ENCODE assay signal across 8 mouse cellular contexts in the genomic region with DNA sequence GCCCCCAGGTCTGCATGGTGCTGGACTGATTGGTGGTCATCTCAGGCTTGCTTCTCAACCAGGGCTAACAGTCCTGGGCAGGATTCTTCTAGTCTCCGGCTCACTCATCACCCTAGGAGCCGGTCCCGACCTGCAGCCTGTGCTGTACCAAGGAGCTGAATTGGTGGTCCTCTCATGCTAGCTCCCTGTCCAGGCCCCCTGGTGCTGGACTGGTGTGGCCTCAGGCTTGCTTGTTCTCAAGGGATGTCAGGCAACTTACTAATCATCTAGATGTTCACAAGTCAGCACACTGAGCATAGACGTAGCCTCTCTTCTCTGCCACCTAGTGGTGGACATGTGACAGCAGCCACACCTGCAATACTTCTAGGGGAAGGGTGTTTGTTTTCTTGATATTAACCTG. TPM values are rescaled to one million over a fixed set of nuclear protein-coding genes. Genes with fewer than 3 reads are reported as not detected.
DNase-seq lines count a peak whose midpoint lies in the region; ATAC-seq and TF ChIP-seq lines count a peak whose summit lies in the region.

No protein-coding gene starts in this region.

- H3K27me3 ChIP-seq in heart, postnatal 0 days (ENCODE audit: control insufficient read depth, insufficient read depth, low read length), result no peaks in the 10 kb centered on the region
- peaks cover 20% of the 10 kb centered on the region; the same call in 1 of the 2 replicates for H3K27me3 ChIP-seq in heart, embryonic 10.5 days (ENCODE audit: insufficient read depth, poor library complexity, severe bottlenecking)
- H3K27me3 ChIP-seq in hindbrain, embryonic 14.5 days (ENCODE audit: control insufficient read depth, insufficient read depth, low read length), result peaks cover 8% of the 10 kb centered on the region; the same call in 1 of the 2 replicates
- H3K27me3 ChIP-seq in liver, embryonic 14.5 days (ENCODE audit: control insufficient read depth, insufficient read depth, low read length), result no peaks in the 10 kb centered on the region
- no peaks in the 10 kb centered on the region for H3K27me3 ChIP-seq in neural tube, embryonic 14.5 days (ENCODE audit: control insufficient read depth, insufficient read depth, low read length)

- H3K9ac ChIP-seq in heart, postnatal 0 days (replicated peaks; ENCODE audit: low read depth, low read length), result no peak overlapping the region
- no peak overlapping the region for H3K9ac ChIP-seq in hindbrain, embryonic 14.5 days
- no peak overlapping the region for H3K9ac ChIP-seq in liver, embryonic 14.5 days (replicated peaks)
- no peak overlapping the region for H3K9ac ChIP-seq in neural tube, embryonic 14.5 days (replicated peaks; ENCODE audit: low read depth, low read length)

- H3K9me3 ChIP-seq in heart, postnatal 0 days (replicated peaks; ENCODE audit: control insufficient read depth, low read length), result no peaks in the 10 kb centered on the region
- H3K9me3 ChIP-seq in heart, embryonic 10.5 days, result no peaks in the 10 kb centered on the region
- H3K9me3 ChIP-seq in hindbrain, embryonic 14.5 days (ENCODE audit: control insufficient read depth, low read length), result no peaks in the 10 kb centered on the region
- no peaks in the 10 kb centered on the region for H3K9me3 ChIP-seq in liver, embryonic 14.5 days (ENCODE audit: control insufficient read depth, low read length)
- H3K9me3 ChIP-seq in neural tube, embryonic 14.5 days (ENCODE audit: control insufficient read depth, low read length), result no peaks in the 10 kb centered on the region

- no peak overlapping the region for H3K4me2 ChIP-seq in heart, postnatal 0 days (ENCODE audit: low read depth, low read length)
- H3K4me2 ChIP-seq in hindbrain, embryonic 14.5 days (replicated peaks), result no peak overlapping the region
- H3K4me2 ChIP-seq in liver, embryonic 14.5 days (ENCODE audit: low read depth), result no peak overlapping the region
- no peak overlapping the region for H3K4me2 ChIP-seq in neural tube, embryonic 14.5 days (ENCODE audit: low read depth, low read length)

- no peak for DNase-seq in heart, postnatal 0 days (ENCODE audit: low spot score)
- no peak for DNase-seq in heart, embryonic 10.5 days (ENCODE audit: low spot score)
- peak; percentile 76 for DNase-seq in ES-CJ7 (ENCODE audit: low read depth, low spot score)
- DNase-seq in embryo, embryonic 10.5 days (ENCODE audit: low spot score), result peak; percentile 71
- peak; percentile 55 for DNase-seq in hindbrain, embryonic 14.5 days (ENCODE audit: low spot score)
- DNase-seq in liver, embryonic 14.5 days (ENCODE audit: low read depth in 3 of 3, low spot score in 3 of 3), result no peak
- DNase-seq in urinary bladder, postnatal 4 days (ENCODE audit: low spot score in 2 of 2), result no peak

- no peaks in the 10 kb centered on the region for H3K36me3 ChIP-seq in heart, postnatal 0 days (replicated peaks; ENCODE audit: control insufficient read depth, insufficient read depth, low read length)
- H3K36me3 ChIP-seq in heart, embryonic 10.5 days, result no peaks in the 10 kb centered on the region
- no peaks in the 10 kb centered on the region for H3K36me3 ChIP-seq in hindbrain, embryonic 14.5 days (replicated peaks; ENCODE audit: control insufficient read depth, insufficient read depth)
- no peaks in the 10 kb centered on the region for H3K36me3 ChIP-seq in liver, embryonic 14.5 days (replicated peaks; ENCODE audit: control insufficient read depth, insufficient read depth, low read depth)
- H3K36me3 ChIP-seq in neural tube, embryonic 14.5 days (ENCODE audit: control insufficient read depth, insufficient read depth, low read length), result no peaks in the 10 kb centered on the region

- no peaks in the 10 kb centered on the region for H3K4me1 ChIP-seq in heart, postnatal 0 days (ENCODE audit: control insufficient read depth, insufficient read depth)
- no peaks in the 10 kb centered on the region for H3K4me1 ChIP-seq in heart, embryonic 10.5 days
- H3K4me1 ChIP-seq in hindbrain, embryonic 14.5 days (replicated peaks; ENCODE audit: control insufficient read depth, insufficient read depth, low read length), result no peaks in the 10 kb centered on the region
- H3K4me1 ChIP-seq in liver, embryonic 14.5 days (replicated peaks; ENCODE audit: control insufficient read depth in 2 of 2, insufficient read depth in 2 of 2, low read length in 1 of 2), result no peaks in the 10 kb centered on the region; a peak in 1 of 4 replicates
- H3K4me1 ChIP-seq in neural tube, embryonic 14.5 days (ENCODE audit: control insufficient read depth, insufficient read depth, low read length), result no peaks in the 10 kb centered on the region

- no peak overlapping the region for H3K4me3 ChIP-seq in heart, postnatal 0 days (ENCODE audit: low read depth, low read length)
- H3K4me3 ChIP-seq in heart, embryonic 10.5 days, result no peak overlapping the region
- H3K4me3 ChIP-seq in hindbrain, embryonic 14.5 days (replicated peaks; ENCODE audit: low read length), result no peak overlapping the region
- H3K4me3 ChIP-seq in liver, embryonic 14.5 days (ENCODE audit: insufficient read depth in 1 of 2, low read depth in 2 of 2, low read length in 2 of 2), result no peak overlapping the region
- H3K4me3 ChIP-seq in neural tube, embryonic 14.5 days (ENCODE audit: low read depth, low read length), result no peak overlapping the region

- TF ChIP-seq CTCF in heart, postnatal 0 days (IDR thresholded peaks at IDR 0.05; ENCODE audit: low read depth), result peak; percentile 82
- peak; percentile 84 for TF ChIP-seq CTCF in liver, embryonic 14.5 days (IDR thresholded peaks at IDR 0.05; ENCODE audit: low read depth)

- 52% methylated on average over 4 of the region's 4 CpGs for WGBS in heart, postnatal 0 days
- WGBS in heart, embryonic 10.5 days, result 62% methylated on average over 4 of the region's 4 CpGs
- 55% methylated on average over 4 of the region's 4 CpGs for WGBS in hindbrain, embryonic 14.5 days
- 54% methylated on average over 4 of the region's 4 CpGs for WGBS in liver, embryonic 14.5 days (ENCODE audit: insufficient replicate concordance)
- 70% methylated on average over 4 of the region's 4 CpGs for WGBS in neural tube, embryonic 14.5 days

- no peak for ATAC-seq in heart, postnatal 0 days (ENCODE audit: insufficient read depth, low read depth)
- ATAC-seq in hindbrain, embryonic 14.5 days (ENCODE audit: low FRiP score), result peak; percentile 47
- ATAC-seq in liver, embryonic 14.5 days (ENCODE audit: insufficient read depth), result peak; percentile 29; the same call in 1 of the 2 replicates
- ATAC-seq in neural tube, embryonic 14.5 days (ENCODE audit: low read depth), result peak; percentile 63

- no peak for TF ChIP-seq EP300 in heart, postnatal 0 days (IDR thresholded peaks at IDR 0.05; ENCODE audit: low read depth)
- no peak for TF ChIP-seq EP300 in liver, embryonic 14.5 days (IDR thresholded peaks at IDR 0.05; ENCODE audit: low read depth)

- H3K27ac ChIP-seq in heart, postnatal 0 days (ENCODE audit: low read depth), result no peak overlapping the region
- no peak overlapping the region for H3K27ac ChIP-seq in heart, embryonic 10.5 days
- no peak overlapping the region for H3K27ac ChIP-seq in hindbrain, embryonic 14.5 days
- no peak overlapping the region for H3K27ac ChIP-seq in liver, embryonic 14.5 days
- H3K27ac ChIP-seq in neural tube, embryonic 14.5 days (ENCODE audit: low read depth, low read length), result no peak overlapping the region

RNA-seq across cellular contexts. Expression of gene Mfsd1, which starts 9.6 kb away (rescaled TPM):
- total RNA-seq in heart, postnatal 0 days (2014; rRNA removed; ENCODE audit: low replicate concordance), result 27.9 and 33.3 TPM in 2 replicates
- polyA plus RNA-seq in heart, postnatal 0 days (2015; fragmentation: Nextera tagmentation; extraction: Ambion mirVana), result 27.4 and 28.3 TPM in 2 replicates
- 47.8 TPM in 2 replicates for polyA plus RNA-seq in heart, embryonic 10.5 days (2016; fragmentation: Nextera tagmentation; extraction: Ambion mirVana)
- 35.4 and 37.3 TPM in 2 replicates for polyA plus RNA-seq in hindbrain, embryonic 14.5 days (2014; fragmentation: Nextera tagmentation; extraction: Ambion mirVana)
- 10.6 and 11.6 TPM in 2 replicates for polyA plus RNA-seq in liver, embryonic 14.5 days (2012; rRNA removed)
- polyA plus RNA-seq in liver, embryonic 14.5 days (2014; fragmentation: Nextera tagmentation; extraction: Ambion mirVana), result 25.9 and 29.4 TPM in 2 replicates
- polyA plus RNA-seq in neural tube, embryonic 14.5 days (2014; fragmentation: Nextera tagmentation; extraction: Ambion mirVana), result 30.6 and 40.1 TPM in 2 replicates

RNA-seq across cellular contexts. Expression of gene Rarres1, which starts 57.6 kb away (rescaled TPM):
- total RNA-seq in heart, postnatal 0 days (2014; rRNA removed; ENCODE audit: low replicate concordance), result 3.6 and 4.0 TPM in 2 replicates
- 1.1 and 1.3 TPM in 2 replicates for polyA plus RNA-seq in heart, postnatal 0 days (2015; fragmentation: Nextera tagmentation; extraction: Ambion mirVana)
- 1.4 and 2.4 TPM in 2 replicates for polyA plus RNA-seq in heart, embryonic 10.5 days (2016; fragmentation: Nextera tagmentation; extraction: Ambion mirVana)
- polyA plus RNA-seq in hindbrain, embryonic 14.5 days (2014; fragmentation: Nextera tagmentation; extraction: Ambion mirVana), result 2.1 and 2.4 TPM in 2 replicates
- 1.3 TPM in 2 replicates for polyA plus RNA-seq in liver, embryonic 14.5 days (2012; rRNA removed)
- polyA plus RNA-seq in liver, embryonic 14.5 days (2014; fragmentation: Nextera tagmentation; extraction: Ambion mirVana), result 1.5 and 2.2 TPM in 2 replicates
- 2.3 and 2.7 TPM in 2 replicates for polyA plus RNA-seq in neural tube, embryonic 14.5 days (2014; fragmentation: Nextera tagmentation; extraction: Ambion mirVana)

Comparison
In these comparisons a context has a peak if more than half of its experiments do, and no peak if none do; other contexts are left out.
1. DNase-seq: peak in ES-CJ7 (single experiment), embryo, embryonic 10.5 days (single experiment) and hindbrain, embryonic 14.5 days (single experiment); none in heart, postnatal 0 days (single experiment), heart, embryonic 10.5 days (single experiment), liver, embryonic 14.5 days (0 of 3) and urinary bladder, postnatal 4 days (0 of 2).